7 mouse cellular contexts compared by ENCODE assay signal in genomic region chr12:73052651-73053591, GRCm38 (mm10). TPM values are rescaled to one million over a fixed set of nuclear protein-coding genes. Genes with fewer than 3 reads are reported as not detected.
DNase-seq lines count a peak whose midpoint lies in the region; ATAC-seq and TF ChIP-seq lines count a peak whose summit lies in the region.

No protein-coding gene starts in this region.

- H3K4me3 ChIP-seq in gastrocnemius, adult 2 months, result peak overlapping the region; percentile 80
- peak overlapping the region; percentile 60 for H3K4me3 ChIP-seq in limb, embryonic 10.5 days

- DNase-seq in ES-CJ7 (ENCODE audit: low read depth, low spot score), result peak; percentile 24
- DNase-seq in gastrocnemius, adult 2 months, result peak; percentile 63
- peak; percentile 63 for DNase-seq in limb, embryonic 10.5 days (ENCODE audit: low spot score)
- DNase-seq in retina, postnatal 1 day, result peak; percentile 40
- no peak for DNase-seq in cerebellum, postnatal 25 days
- DNase-seq in thymus, postnatal 0 days (ENCODE audit: low spot score), result no peak

- H3K36me3 ChIP-seq in limb, embryonic 10.5 days, result no peaks in the 10 kb centered on the region

- peaks cover 86% of the 10 kb centered on the region for H3K4me1 ChIP-seq in limb, embryonic 10.5 days

- peak overlapping the region; percentile 98 for H3K27ac ChIP-seq in gastrocnemius, adult 2 months
- peak overlapping the region; percentile 89 for H3K27ac ChIP-seq in limb, embryonic 10.5 days

- no peaks in the 10 kb centered on the region for H3K9me3 ChIP-seq in limb, embryonic 10.5 days (replicated peaks)

- ATAC-seq in CD4-positive, CD25-positive, alpha-beta regulatory T cell, adult 4 months, result peak; percentile 21

- TF ChIP-seq CTCF in gastrocnemius, adult 2 months (IDR thresholded peaks at IDR 0.05), result no peak

- intact Hi-C loops in gastrocnemius, adult 2 months (cut with DNase I), result loop anchor here (1.0 kb wide), 1 partner anchor 272 kb away; no protein-coding TSS in a partner anchor

- under 1% methylated on average over 34 of the region's 34 CpGs for WGBS in limb, embryonic 10.5 days

- peaks cover 58% of the 10 kb centered on the region for H3K27me3 ChIP-seq in limb, embryonic 10.5 days (ENCODE audit: low read depth, poor library complexity, severe bottlenecking)

RNA-seq across cellular contexts. Expression of gene Six1, which starts 0.8 kb away (rescaled TPM):
- not detected for polyA plus RNA-seq in CD4-positive, CD25-positive, alpha-beta regulatory T cell, adult 4 months (2017; shearing (Covaris generic))
- 10 to 100 TPM; 59.8 to 68.4 TPM for total RNA-seq in gastrocnemius, adult 2 months (2021)
- polyA plus RNA-seq in limb, embryonic 10.5 days (2016; fragmentation: Nextera tagmentation; extraction: Ambion mirVana), result 18.0 and 32.6 TPM in 2 replicates
- 11.2 and 13.3 TPM in 2 replicates for polyA plus RNA-seq in thymus, postnatal 0 days (2015; fragmentation: Nextera tagmentation; extraction: Ambion mirVana)

Comparison
In these comparisons a context has a peak if more than half of its experiments do, and no peak if none do; other contexts are left out.
1. DNase-seq: peak in ES-CJ7 (single experiment), gastrocnemius, adult 2 months (single experiment), limb, embryonic 10.5 days (single experiment) and retina, postnatal 1 day (single experiment); none in cerebellum, postnatal 25 days (0 of 2) and thymus, postnatal 0 days (single experiment).
2. RNA of gene Six1, which starts 0.8 kb away (polyA plus RNA-seq): 18.0 to 32.6 TPM in limb, embryonic 10.5 days and 11.2 to 13.3 TPM in thymus, postnatal 0 days; not detected in CD4-positive, CD25-positive, alpha-beta regulatory T cell, adult 4 months; every median in the first group is over 10 times any median in the second.